Mouse (Mus musculus): ENCODE measurements around the gene Hoxa3.

Gene Hoxa3

GRCm38 (mm10) chr6:52213119-52213986 lies at the start of gene Hoxa3, which contains the start of gene Gm28308:
Gene Hoxa3 (minus strand): TSS chr6:52213336.
Gene Gm28308 (minus strand): TSS chr6:52213339.
- peak in 1 of 2 experiments; percentile 46 for DNase-seq

GRCm38 (mm10) chr6:52262463-52263320 lies 49.6 kb upstream of the Hoxa3 start:
- DNase-seq, result peak in 1 of 2 experiments; percentile 30

- peak in 1 of 2 experiments; percentile 45 for DNase-seq
These were observed 48.8 kb upstream of the Hoxa3 start for GRCm38 (mm10) chr6:52261751-52262462.

GRCm38 (mm10) chr6:52260654-52261575 lies 47.8 kb upstream of the Hoxa3 start, which contains the start of gene Hoxa13:
Gene Hoxa13 (minus strand): TSS chr6:52260880.
- peak; percentile 44 to 58 for DNase-seq

GRCm38 (mm10) chr6:52259811-52260261 lies 46.7 kb upstream of the Hoxa3 start:
- peak; percentile 43 to 52 for DNase-seq

- peak; percentile 30 to 45 for DNase-seq
These were observed 46.1 kb upstream of the Hoxa3 start for GRCm38 (mm10) chr6:52259081-52259790.

- peak; percentile 90 to 91 for DNase-seq
These were observed 43.8 kb upstream of the Hoxa3 start for GRCm38 (mm10) chr6:52256956-52257355.

GRCm38 (mm10) chr6:52253511-52254500 lies 40.7 kb upstream of the Hoxa3 start:
- peak; percentile 39 to 51 for DNase-seq

- peak in 1 of 2 experiments; percentile 28 for DNase-seq
These were observed 39.7 kb upstream of the Hoxa3 start for GRCm38 (mm10) chr6:52252775-52253376.

- peak in 1 of 2 experiments; percentile 48 for DNase-seq
These were observed 39.1 kb upstream of the Hoxa3 start for GRCm38 (mm10) chr6:52252016-52252774.

- no peak for DNase-seq
These were observed 38.2 kb upstream of the Hoxa3 start for GRCm38 (mm10) chr6:52251177-52251879.

GRCm38 (mm10) chr6:52249826-52250225 lies 36.7 kb upstream of the Hoxa3 start:
- DNase-seq, result no peak

- DNase-seq, result no peak
These were observed 36.2 kb upstream of the Hoxa3 start for GRCm38 (mm10) chr6:52249415-52249738.

GRCm38 (mm10) chr6:52248638-52249414 lies 35.7 kb upstream of the Hoxa3 start:
- DNase-seq, result peak in 1 of 2 experiments; percentile 34

- peak in 1 of 2 experiments; percentile 29 for DNase-seq
These were observed 34.9 kb upstream of the Hoxa3 start for GRCm38 (mm10) chr6:52247766-52248637.

- no peak for DNase-seq
These were observed 33.8 kb upstream of the Hoxa3 start for GRCm38 (mm10) chr6:52246916-52247315.

Measured in B cell, adult 2 months (primary cell).